Mouse (Mus musculus): ENCODE measurements around the gene Cybrd1. TPM values are rescaled to one million over a fixed set of nuclear protein-coding genes. Genes with fewer than 3 reads are reported as not detected.

The Cybrd1 gene
- polyA plus RNA-seq, 1 experiment from 2014 or later = 1.5 TPM

- no peaks in the 10 kb centered on the region for H3K9me3 ChIP-seq (replicated peaks)
- no peak for ATAC-seq (replicated peaks; ENCODE audit: low FRiP score)
- no peak overlapping the region for H3K9ac ChIP-seq
- H3K4me3 ChIP-seq (replicated peaks) = no peak overlapping the region
- H3K36me3 ChIP-seq = no peaks in the 10 kb centered on the region
- H3K4me1 ChIP-seq = no peaks in the 10 kb centered on the region; the same call in 1 of the 2 replicates
- WGBS = 77% methylated on average over 3 of the region's 3 CpGs
- no peak overlapping the region for H3K27ac ChIP-seq
- no peak overlapping the region for H3K4me2 ChIP-seq
- no peaks in the 10 kb centered on the region for H3K27me3 ChIP-seq
Measured at GRCm38 (mm10) chr2:71104696-71105095, 13.0 kb upstream of the Cybrd1 start.

GRCm38 (mm10) chr2:71105469-71106215 is 12.1 kb upstream of the Cybrd1 start:
- WGBS = 81% methylated on average over 14 of the region's 14 CpGs
- Histone ChIP-seq H3K9ac (no peak overlapping the region), H3K9me3 (replicated peaks) (no peaks in the 10 kb centered on the region), H3K27ac (no peak overlapping the region), H3K4me2 (no peak overlapping the region), H3K36me3 (no peaks in the 10 kb centered on the region), H3K27me3 (no peaks in the 10 kb centered on the region), H3K4me3 (replicated peaks) (no peak overlapping the region), H3K4me1 (no peaks in the 10 kb centered on the region; the same call in 1 of the 2 replicates)
- no peak for ATAC-seq (replicated peaks; ENCODE audit: low FRiP score)

DNA sequence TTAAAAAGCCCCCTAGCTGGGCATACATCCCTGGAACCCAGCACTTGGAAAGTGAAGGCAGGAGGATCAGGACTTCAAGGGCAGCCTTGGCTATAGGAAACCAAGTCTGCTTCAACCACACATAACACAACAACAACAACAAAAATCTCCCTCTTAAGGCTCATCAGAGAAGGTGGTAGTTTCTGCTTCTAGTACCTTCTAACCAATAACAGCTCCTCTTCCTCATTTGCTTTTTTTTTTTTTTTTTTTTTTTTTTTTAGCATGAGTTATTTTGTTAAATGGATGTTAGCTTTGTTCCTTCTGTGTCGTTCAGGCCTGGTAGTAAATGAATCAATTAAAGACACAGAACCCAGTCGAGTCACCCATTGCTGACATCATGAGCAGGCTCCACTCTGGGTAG is 10.5 kb upstream of the Cybrd1 start:
- WGBS = 69% methylated on average over 2 of the region's 2 CpGs
- Histone ChIP-seq H3K4me2 (no peak overlapping the region), H3K9me3 (replicated peaks) (no peaks in the 10 kb centered on the region), H3K27me3 (no peaks in the 10 kb centered on the region), H3K4me1 (no peaks in the 10 kb centered on the region; the same call in 1 of the 2 replicates), H3K27ac (no peak overlapping the region), H3K4me3 (replicated peaks) (no peak overlapping the region), H3K36me3 (no peaks in the 10 kb centered on the region), H3K9ac (no peak overlapping the region)
- no peak for ATAC-seq (replicated peaks; ENCODE audit: low FRiP score)

DNA sequence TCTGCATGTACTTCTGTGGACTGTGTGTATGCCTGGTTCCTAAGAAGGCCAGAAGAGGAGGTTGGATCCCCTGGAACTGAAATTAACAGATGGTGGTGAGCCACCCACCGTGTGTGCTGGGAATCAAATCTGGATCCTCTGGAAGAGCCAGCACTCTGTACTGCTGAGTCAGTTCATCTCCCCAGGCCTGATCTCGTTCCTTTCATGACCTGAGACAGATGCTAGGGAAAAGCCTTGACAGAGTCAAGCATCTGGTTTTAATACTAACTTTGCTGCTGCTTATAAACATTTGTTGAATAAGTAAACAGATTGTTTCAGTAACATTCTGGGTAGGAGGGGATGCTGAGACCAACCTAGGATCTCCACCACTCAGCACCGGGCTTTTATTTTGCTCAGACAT is 9.2 kb upstream of the Cybrd1 start:
- H3K4me1 ChIP-seq = no peaks in the 10 kb centered on the region; the same call in 1 of the 2 replicates
- no peaks in the 10 kb centered on the region for H3K9me3 ChIP-seq (replicated peaks)
- no peak overlapping the region for H3K27ac ChIP-seq
- no peak for ATAC-seq (replicated peaks; ENCODE audit: low FRiP score)
- no peaks in the 10 kb centered on the region for H3K36me3 ChIP-seq
- no peaks in the 10 kb centered on the region for H3K27me3 ChIP-seq
- H3K9ac ChIP-seq = no peak overlapping the region
- H3K4me3 ChIP-seq (replicated peaks) = no peak overlapping the region
- no peak overlapping the region for H3K4me2 ChIP-seq
- 83% methylated on average over 3 of the region's 3 CpGs for WGBS

DNA sequence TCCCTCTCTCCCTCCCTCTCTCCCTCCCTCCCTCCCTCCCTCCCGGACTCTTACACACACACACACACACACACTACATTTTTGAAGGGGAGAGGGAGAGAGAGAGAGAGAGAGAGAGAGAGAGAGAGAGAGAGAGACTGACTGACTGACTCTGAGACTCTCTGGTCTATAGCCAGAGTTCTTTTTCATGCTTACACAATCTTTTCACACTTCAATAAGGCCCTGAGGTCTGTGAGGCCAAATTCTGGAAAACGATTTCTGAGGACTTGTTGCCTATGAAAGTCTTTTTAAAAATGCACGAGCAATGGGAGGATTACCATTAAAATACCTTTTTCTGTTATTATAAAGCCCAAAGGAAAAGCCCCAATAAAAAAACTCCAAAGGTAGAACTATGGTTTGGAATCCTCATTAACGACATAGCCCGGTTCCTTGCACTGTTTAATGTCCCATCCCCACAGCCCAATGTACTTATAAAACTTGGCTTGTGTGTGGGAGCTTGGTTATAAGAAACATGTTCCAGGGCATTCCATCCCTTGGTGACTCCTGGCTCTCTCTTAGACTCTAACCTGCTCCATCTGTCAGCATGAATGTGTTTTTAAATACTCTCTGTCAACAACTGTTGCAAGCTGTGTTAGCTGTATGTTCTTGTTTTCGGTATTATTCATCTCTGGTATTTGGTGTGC is 4.1 kb upstream of the Cybrd1 start:
- H3K4me3 ChIP-seq (replicated peaks) = no peak overlapping the region
- H3K36me3 ChIP-seq = no peaks in the 10 kb centered on the region
- no peak overlapping the region for H3K27ac ChIP-seq
- 80% methylated on average over 5 of the region's 6 CpGs for WGBS
- H3K9me3 ChIP-seq (replicated peaks) = no peaks in the 10 kb centered on the region
- no peak overlapping the region for H3K9ac ChIP-seq
- ATAC-seq (replicated peaks; ENCODE audit: low FRiP score) = no peak
- no peaks in the 10 kb centered on the region for H3K27me3 ChIP-seq
- peaks cover 9% of the 10 kb centered on the region for H3K4me1 ChIP-seq
- H3K4me2 ChIP-seq = no peak overlapping the region

GRCm38 (mm10) chr2:71116151-71116550 is 1.6 kb upstream of the Cybrd1 start:
- Histone ChIP-seq H3K4me3 (replicated peaks) (no peak overlapping the region), H3K36me3 (no peaks in the 10 kb centered on the region), H3K9ac (no peak overlapping the region), H3K4me2 (no peak overlapping the region), H3K9me3 (replicated peaks) (no peaks in the 10 kb centered on the region), H3K4me1 (peaks cover 11% of the 10 kb centered on the region), H3K27ac (no peak overlapping the region), H3K27me3 (peaks cover 8% of the 10 kb centered on the region; the same call in 1 of the 2 replicates)
- 95% methylated on average over 4 of the region's 4 CpGs for WGBS
- no peak for ATAC-seq (replicated peaks; ENCODE audit: low FRiP score)

GRCm38 (mm10) chr2:71120844-71121243 is 3.1 kb downstream of the Cybrd1 start:
- H3K4me1 ChIP-seq = peaks cover 14% of the 10 kb centered on the region
- no peaks in the 10 kb centered on the region for H3K9me3 ChIP-seq (replicated peaks)
- H3K9ac ChIP-seq = no peak overlapping the region
- H3K36me3 ChIP-seq = no peaks in the 10 kb centered on the region
- no peak overlapping the region for H3K4me2 ChIP-seq
- ATAC-seq (replicated peaks; ENCODE audit: low FRiP score) = no peak
- no peak overlapping the region for H3K4me3 ChIP-seq (replicated peaks)
- WGBS = 93% methylated on average over 10 of the region's 10 CpGs
- H3K27ac ChIP-seq = no peak overlapping the region
- H3K27me3 ChIP-seq = peaks cover 8% of the 10 kb centered on the region; the same call in 1 of the 2 replicates

DNA sequence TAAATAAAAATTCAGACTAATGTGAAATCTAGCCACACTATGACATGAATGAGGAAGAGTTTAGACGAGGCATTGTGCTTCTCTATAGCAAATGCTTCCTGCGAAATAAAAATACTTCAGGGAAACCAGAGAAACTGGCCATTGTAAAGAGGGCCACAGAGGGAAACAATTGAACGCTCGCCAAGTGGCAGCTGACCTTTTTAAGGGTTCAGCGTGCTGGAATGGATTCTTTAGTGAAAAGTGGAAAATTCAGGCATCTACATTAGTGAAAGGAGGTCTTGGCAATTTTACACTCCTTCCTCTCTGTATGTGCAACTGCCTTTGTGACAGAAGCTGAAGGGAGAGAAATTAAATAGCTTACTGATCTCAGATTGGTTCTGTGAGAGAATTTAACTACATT is 3.7 kb downstream of the Cybrd1 start:
- Histone ChIP-seq H3K27me3 (peaks cover 8% of the 10 kb centered on the region; the same call in 1 of the 2 replicates), H3K4me2 (no peak overlapping the region), H3K4me3 (replicated peaks) (no peak overlapping the region), H3K9ac (no peak overlapping the region), H3K9me3 (replicated peaks) (no peaks in the 10 kb centered on the region), H3K27ac (no peak overlapping the region), H3K36me3 (no peaks in the 10 kb centered on the region), H3K4me1 (peaks cover 14% of the 10 kb centered on the region)
- no peak for ATAC-seq (replicated peaks; ENCODE audit: low FRiP score)
- 51% methylated on average over 5 of the region's 5 CpGs for WGBS

GRCm38 (mm10) chr2:71122268-71123029 is 4.7 kb downstream of the Cybrd1 start:
- no peak overlapping the region for H3K9ac ChIP-seq
- whole genome bisulfite sequencing = 70% methylated on average over 13 of the region's 13 CpGs
- ATAC-seq (replicated peaks; ENCODE audit: low FRiP score) = no peak
- no peak overlapping the region for H3K27ac ChIP-seq
- no peaks in the 10 kb centered on the region for H3K9me3 ChIP-seq (replicated peaks)
- H3K27me3 ChIP-seq = peaks cover 8% of the 10 kb centered on the region; the same call in 1 of the 2 replicates
- no peaks in the 10 kb centered on the region for H3K36me3 ChIP-seq
- no peak overlapping the region for H3K4me2 ChIP-seq
- peaks cover 14% of the 10 kb centered on the region for H3K4me1 ChIP-seq
- no peak overlapping the region for H3K4me3 ChIP-seq (replicated peaks)

DNA sequence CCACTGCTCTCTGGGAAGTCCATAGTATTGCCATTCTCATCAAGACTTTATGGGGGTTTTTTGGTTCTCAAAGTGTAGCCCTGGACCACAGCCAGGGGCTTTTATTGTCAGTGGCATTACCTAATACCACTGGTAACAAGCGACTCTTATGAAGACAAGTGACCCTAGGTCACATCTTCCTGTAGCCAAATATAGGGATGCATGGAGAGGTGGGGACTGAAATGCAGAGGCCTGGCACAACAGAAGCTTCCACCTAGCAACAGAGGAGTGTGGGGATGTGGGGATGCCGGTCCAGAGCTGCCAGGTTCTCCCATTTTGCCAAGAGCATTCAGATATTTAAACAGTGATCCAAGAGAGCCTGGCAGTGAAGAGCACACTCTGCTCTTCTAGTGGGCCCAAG is 5.9 kb downstream of the Cybrd1 start:
- H3K4me3 ChIP-seq (replicated peaks) = no peak overlapping the region
- 0 out of 2 replicates have a peak, but pooled peaks cover 6% of the 10 kb centered on the region for H3K4me1 ChIP-seq
- no peak overlapping the region for H3K4me2 ChIP-seq
- H3K27ac ChIP-seq = no peak overlapping the region
- no peaks in the 10 kb centered on the region for H3K36me3 ChIP-seq
- no peak overlapping the region for H3K9ac ChIP-seq
- 55% methylated on average over 2 of the region's 2 CpGs for WGBS
- no peak for ATAC-seq (replicated peaks; ENCODE audit: low FRiP score)
- no peaks in the 10 kb centered on the region for H3K9me3 ChIP-seq (replicated peaks)
- peaks cover 8% of the 10 kb centered on the region; the same call in 1 of the 2 replicates for H3K27me3 ChIP-seq

GRCm38 (mm10) chr2:71127779-71128534 is 10.2 kb downstream of the Cybrd1 start:
- Histone ChIP-seq H3K4me1 (no peaks in the 10 kb centered on the region), H3K4me2 (no peak overlapping the region), H3K9me3 (replicated peaks) (no peaks in the 10 kb centered on the region), H3K4me3 (replicated peaks) (no peak overlapping the region), H3K36me3 (no peaks in the 10 kb centered on the region), H3K27me3 (no peaks in the 10 kb centered on the region), H3K27ac (0 out of 2 replicates have a peak overlapping the region, but pooled peaks have one; percentile 6), H3K9ac (no peak overlapping the region)
- no peak for ATAC-seq (replicated peaks; ENCODE audit: low FRiP score)
- 68% methylated on average over 10 of the region's 10 CpGs for WGBS

Data from kidney, embryonic 15.5 days (tissue).